Mouse (Mus musculus): ENCODE data around the gene Cpsf6. TPM values are rescaled to one million over a fixed set of nuclear protein-coding genes. Genes with fewer than 3 reads are reported as not detected.
A peak's percentile ranks its signal among the peaks of the same experiment; 100 is the strongest.

The Cpsf6 gene
- polyA plus RNA-seq, 1 experiment from 2014 or later, result 140 TPM

DNA sequence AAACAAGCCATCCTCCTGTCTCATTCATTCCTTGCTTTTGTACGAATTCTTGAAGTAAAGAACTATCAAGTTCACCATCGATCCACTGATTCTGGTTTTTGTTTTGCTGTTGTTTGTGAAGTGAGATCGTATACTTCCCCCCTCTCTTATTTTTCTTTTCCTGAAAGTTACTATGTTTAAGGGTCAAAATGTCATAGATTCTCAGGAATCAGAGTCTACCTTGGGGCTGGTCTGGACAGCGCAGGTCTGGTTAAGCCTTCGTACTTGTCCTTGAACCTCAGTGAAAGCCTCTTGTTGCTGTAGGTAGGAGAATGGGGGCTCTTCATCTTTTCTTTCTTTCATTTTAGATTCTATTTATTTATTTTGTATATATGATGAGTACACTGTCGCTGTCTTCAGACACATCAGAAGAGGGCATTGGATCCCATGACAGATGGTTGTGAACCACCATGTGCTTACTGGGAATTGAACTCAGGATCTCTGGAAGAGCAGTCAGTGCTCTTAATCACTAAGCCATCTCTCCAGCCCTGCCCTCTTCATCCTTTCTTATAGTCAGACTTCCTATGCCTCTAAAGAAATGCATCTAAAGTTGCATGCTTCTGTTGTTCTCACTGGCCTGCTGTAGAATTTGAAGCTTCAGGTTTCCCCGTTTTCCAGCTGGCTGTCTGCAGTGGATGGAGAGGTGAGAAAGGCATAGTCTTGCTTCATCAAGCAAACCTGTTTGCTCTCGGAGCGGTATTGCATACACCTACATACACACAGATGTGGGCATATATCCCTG is 40.9 kb upstream of the Cpsf6 start:
- Histone ChIP-seq H3K9me3 (replicated peaks; ENCODE audit: control insufficient read depth, low read length, poor library complexity, severe bottlenecking) (no peaks in the 10 kb centered on the region), H3K9ac (ENCODE audit: low read depth, low read length) (no peak overlapping the region), H3K4me1 (ENCODE audit: control insufficient read depth, insufficient read depth, low read length) (peaks cover 10% of the 10 kb centered on the region), H3K27ac (ENCODE audit: low read length) (no peak overlapping the region), H3K4me2 (ENCODE audit: low read length) (no peak overlapping the region), H3K27me3 (ENCODE audit: control insufficient read depth, insufficient read depth, low read depth, low read length) (no peaks in the 10 kb centered on the region), H3K4me3 (ENCODE audit: low read depth, low read length) (no peak overlapping the region), H3K36me3 (ENCODE audit: control insufficient read depth, insufficient read depth, low read length) (no peaks in the 10 kb centered on the region)
- 87% methylated on average over 9 of the region's 9 CpGs for WGBS
- ATAC-seq, result no peak

DNA sequence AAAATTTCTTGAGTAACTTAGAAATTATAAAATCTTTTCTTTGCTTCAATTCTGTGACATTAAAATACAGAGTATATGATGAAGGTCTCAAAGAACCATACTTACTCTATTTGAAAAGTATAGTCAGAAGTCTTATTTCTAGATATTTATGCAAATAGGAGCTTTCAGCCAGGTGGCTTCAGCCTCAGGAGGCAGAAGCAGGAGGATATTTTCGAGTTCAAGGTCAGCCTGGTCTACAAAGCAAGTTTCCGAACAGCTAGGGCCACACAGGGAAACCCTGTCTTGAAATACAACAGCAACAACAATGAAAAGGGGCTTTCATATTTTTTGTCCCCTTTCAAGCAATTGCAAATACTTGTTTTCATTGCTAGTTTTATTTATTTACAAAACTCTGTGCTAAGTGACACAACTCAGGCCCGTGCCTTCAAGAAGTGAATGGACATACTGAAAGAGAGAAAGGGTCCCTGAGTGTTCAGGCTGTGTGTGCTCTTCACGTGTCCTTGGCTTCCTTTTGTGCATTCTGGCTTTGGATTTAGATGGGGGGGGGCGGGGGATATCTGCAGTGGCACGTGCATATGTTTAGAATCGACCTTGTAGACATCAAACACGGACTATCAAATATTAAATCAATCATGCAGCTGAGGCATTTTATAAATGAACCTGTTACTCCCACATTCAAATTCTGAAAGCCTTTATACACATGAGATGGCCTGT is 39.9 kb upstream of the Cpsf6 start:
- Histone ChIP-seq H3K27me3 (ENCODE audit: control insufficient read depth, insufficient read depth, low read depth, low read length) (no peaks in the 10 kb centered on the region), H3K4me3 (ENCODE audit: low read depth, low read length) (no peak overlapping the region), H3K36me3 (ENCODE audit: control insufficient read depth, insufficient read depth, low read length) (no peaks in the 10 kb centered on the region), H3K4me2 (ENCODE audit: low read length) (no peak overlapping the region), H3K9ac (ENCODE audit: low read depth, low read length) (no peak overlapping the region), H3K4me1 (ENCODE audit: control insufficient read depth, insufficient read depth, low read length) (peaks cover 8% of the 10 kb centered on the region), H3K9me3 (replicated peaks; ENCODE audit: control insufficient read depth, low read length, poor library complexity, severe bottlenecking) (no peaks in the 10 kb centered on the region), H3K27ac (ENCODE audit: low read length) (no peak overlapping the region)
- ATAC-seq, result no peak
- 69% methylated on average over 8 of the region's 8 CpGs for WGBS

DNA sequence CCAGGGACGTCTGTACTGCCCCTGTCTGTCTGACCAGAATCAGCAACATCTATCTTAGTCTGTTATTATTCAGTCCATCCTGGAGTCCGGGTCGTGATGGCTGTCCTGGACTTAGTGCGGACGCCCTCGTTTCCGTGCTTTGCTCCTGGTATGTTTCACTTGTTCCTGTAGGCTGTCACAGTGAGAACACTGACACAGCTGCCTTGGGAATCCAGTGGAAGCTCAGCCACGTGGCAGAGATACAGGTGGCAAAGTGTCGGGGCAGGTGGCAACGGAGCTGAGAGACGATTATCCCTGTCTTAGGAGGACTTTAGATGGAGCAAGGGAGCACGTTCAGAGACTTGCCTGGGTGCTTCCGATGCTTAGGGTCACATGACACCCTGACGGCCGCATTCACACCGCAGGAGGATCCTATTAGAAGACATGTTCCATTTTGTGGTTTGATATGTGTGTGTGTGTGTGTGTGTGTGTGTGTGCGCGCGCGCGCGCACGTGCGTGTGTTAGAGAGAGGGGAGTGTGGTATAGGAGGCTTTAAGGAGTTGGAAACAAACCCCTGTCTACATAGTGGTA is 38.9 kb upstream of the Cpsf6 start:
- ATAC-seq, result 0 out of 2 replicates have a peak, but pooled peaks have one; percentile 7
- Histone ChIP-seq H3K27ac (ENCODE audit: low read length) (no peak overlapping the region), H3K4me2 (ENCODE audit: low read length) (peak overlapping the region; percentile 46), H3K4me1 (ENCODE audit: control insufficient read depth, insufficient read depth, low read length) (peaks cover 8% of the 10 kb centered on the region), H3K9ac (ENCODE audit: low read depth, low read length) (no peak overlapping the region), H3K9me3 (replicated peaks; ENCODE audit: control insufficient read depth, low read length, poor library complexity, severe bottlenecking) (no peaks in the 10 kb centered on the region), H3K4me3 (ENCODE audit: low read depth, low read length) (no peak overlapping the region; the same call in 1 of the 2 replicates), H3K27me3 (ENCODE audit: control insufficient read depth, insufficient read depth, low read depth, low read length) (no peaks in the 10 kb centered on the region), H3K36me3 (ENCODE audit: control insufficient read depth, insufficient read depth, low read length) (no peaks in the 10 kb centered on the region)
- WGBS, result 55% methylated on average over 24 of the region's 24 CpGs

DNA sequence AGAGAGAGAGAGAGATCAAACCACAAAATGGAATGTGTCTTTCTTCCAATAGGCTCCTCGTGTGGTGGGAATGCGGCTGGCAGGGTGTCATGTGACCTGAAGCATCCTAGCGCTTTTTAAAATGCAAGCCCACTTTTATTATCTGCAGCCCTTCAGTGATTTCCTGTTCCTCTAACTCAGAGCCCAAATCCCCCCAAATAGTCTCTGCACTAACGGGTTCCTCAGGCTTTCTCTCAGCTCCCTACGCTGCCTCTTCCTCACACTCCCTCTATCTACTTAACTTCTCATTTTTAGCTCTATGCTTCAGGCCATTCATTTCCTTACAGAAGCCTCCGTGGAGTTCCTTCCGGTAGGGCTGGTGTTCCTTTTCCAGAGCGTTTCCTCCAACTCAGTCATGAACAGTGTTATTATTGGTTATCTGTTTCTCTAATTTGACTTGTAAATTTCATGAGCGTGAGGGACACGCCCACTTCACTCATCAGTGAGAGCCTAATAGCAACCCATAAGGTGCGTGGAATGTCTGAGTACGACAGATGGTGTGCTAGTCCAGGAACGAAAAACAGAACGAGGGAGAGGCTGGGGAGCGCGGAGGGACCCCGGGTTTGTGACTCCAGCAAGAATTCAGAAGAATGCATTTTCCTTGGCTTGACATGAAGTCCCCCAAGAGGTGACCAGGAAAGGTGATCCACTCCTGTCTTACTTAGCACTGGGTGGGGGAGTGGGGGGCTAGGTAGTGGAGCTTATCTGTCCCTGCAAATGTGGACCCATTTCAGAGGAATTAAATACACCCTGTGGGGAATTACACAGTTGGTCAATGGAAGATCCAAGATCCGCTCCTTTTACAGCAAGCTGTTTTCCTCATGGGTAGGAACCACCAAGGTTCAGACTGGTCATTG is 38.2 kb upstream of the Cpsf6 start:
- peak overlapping the region; percentile 44; the same call in 1 of the 2 replicates for H3K27ac ChIP-seq (ENCODE audit: low read length)
- no peaks in the 10 kb centered on the region for H3K36me3 ChIP-seq (ENCODE audit: control insufficient read depth, insufficient read depth, low read length)
- H3K27me3 ChIP-seq (ENCODE audit: control insufficient read depth, insufficient read depth, low read depth, low read length), result no peaks in the 10 kb centered on the region
- H3K9me3 ChIP-seq (replicated peaks; ENCODE audit: control insufficient read depth, low read length, poor library complexity, severe bottlenecking), result no peaks in the 10 kb centered on the region
- 22% methylated on average over 18 of the region's 18 CpGs for WGBS
- peaks cover 8% of the 10 kb centered on the region for H3K4me1 ChIP-seq (ENCODE audit: control insufficient read depth, insufficient read depth, low read length)
- peak; percentile 61 for ATAC-seq
- H3K4me2 ChIP-seq (ENCODE audit: low read length), result peak overlapping the region; percentile 46
- H3K4me3 ChIP-seq (ENCODE audit: low read depth, low read length), result peak overlapping the region; percentile 27
- 0 out of 2 replicates have a peak overlapping the region, but pooled peaks have one; percentile 32 for H3K9ac ChIP-seq (ENCODE audit: low read depth, low read length)

DNA sequence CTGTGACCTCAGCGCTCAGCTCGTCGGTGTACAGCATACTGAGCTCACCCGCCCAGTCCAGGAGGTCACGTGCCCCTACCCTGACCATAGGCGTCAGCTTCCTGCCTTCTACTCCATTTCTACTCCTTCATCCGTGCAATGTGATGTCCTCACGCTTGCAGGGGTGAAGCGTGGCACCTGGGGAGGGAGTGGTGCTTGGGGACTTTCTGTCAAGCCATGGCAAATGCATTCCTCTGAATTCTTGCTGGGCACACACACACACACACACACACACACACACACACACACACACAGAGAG is 37.6 kb upstream of the Cpsf6 start:
- ATAC-seq, result peak; percentile 72
- H3K4me2 ChIP-seq (ENCODE audit: low read length), result peak overlapping the region; percentile 46
- WGBS, result 64% methylated on average over 9 of the region's 9 CpGs

DNA sequence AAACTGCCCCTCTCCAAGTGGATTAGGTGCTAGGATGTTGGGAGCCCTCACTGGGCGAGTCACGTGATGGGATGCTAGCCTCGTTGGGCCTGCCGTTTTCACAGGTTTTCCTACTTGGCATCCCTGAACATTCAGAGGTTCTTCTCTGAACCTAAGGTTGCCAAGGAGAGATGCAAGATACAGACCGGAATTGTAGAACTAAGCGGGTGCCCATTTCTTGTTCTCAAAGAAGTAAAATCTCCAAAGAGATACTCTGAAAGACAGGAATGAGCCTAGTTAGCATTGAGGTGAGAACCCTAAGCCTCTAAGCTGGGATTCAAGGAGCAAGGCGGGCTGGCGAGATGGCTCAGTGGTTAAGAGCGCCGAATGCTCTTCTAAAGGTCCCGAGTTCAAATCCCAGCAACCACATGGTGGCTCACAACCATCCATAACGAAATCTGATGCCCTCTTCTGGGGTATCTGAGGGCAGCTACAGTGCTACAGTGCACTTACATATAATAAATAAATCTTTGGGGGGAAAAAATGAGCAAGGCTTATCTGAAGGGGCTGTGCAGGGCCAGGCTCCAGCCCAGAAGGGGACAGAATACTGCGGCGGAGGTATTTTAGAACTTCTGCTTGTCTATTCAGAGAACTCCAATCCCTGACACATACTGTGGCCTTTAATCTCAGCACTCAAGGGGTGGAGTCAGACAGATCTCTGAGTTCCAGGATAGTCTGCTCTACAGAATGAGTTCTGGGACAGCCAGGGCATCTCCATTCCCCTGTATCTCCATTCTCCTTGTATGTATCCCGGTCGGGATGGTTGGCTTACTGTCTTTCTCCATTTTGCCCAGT is 37.0 kb upstream of the Cpsf6 start:
- Histone ChIP-seq H3K9me3 (replicated peaks; ENCODE audit: control insufficient read depth, low read length, poor library complexity, severe bottlenecking) (no peaks in the 10 kb centered on the region), H3K27me3 (ENCODE audit: control insufficient read depth, insufficient read depth, low read depth, low read length) (no peaks in the 10 kb centered on the region), H3K4me2 (ENCODE audit: low read length) (peak overlapping the region; percentile 46), H3K36me3 (ENCODE audit: control insufficient read depth, insufficient read depth, low read length) (no peaks in the 10 kb centered on the region), H3K27ac (ENCODE audit: low read length) (peak overlapping the region; percentile 63; the same call in 1 of the 2 replicates), H3K9ac (ENCODE audit: low read depth, low read length) (0 out of 2 replicates have a peak overlapping the region, but pooled peaks have one; percentile 32), H3K4me3 (ENCODE audit: low read depth, low read length) (peak overlapping the region; percentile 27), H3K4me1 (ENCODE audit: control insufficient read depth, insufficient read depth, low read length) (peaks cover 8% of the 10 kb centered on the region)
- 85% methylated on average over 16 of the region's 16 CpGs for WGBS
- no peak for ATAC-seq

More for the DNA sequence above, 37.6 kb upstream of the Cpsf6 start:
- Histone ChIP-seq H3K4me3 (ENCODE audit: low read depth, low read length) (peak overlapping the region; percentile 27), H3K4me1 (ENCODE audit: control insufficient read depth, insufficient read depth, low read length) (peaks cover 8% of the 10 kb centered on the region), H3K27ac (ENCODE audit: low read length) (peak overlapping the region; percentile 63; the same call in 1 of the 2 replicates), H3K9ac (ENCODE audit: low read depth, low read length) (0 out of 2 replicates have a peak overlapping the region, but pooled peaks have one; percentile 32), H3K36me3 (ENCODE audit: control insufficient read depth, insufficient read depth, low read length) (no peaks in the 10 kb centered on the region), H3K27me3 (ENCODE audit: control insufficient read depth, insufficient read depth, low read depth, low read length) (no peaks in the 10 kb centered on the region), H3K9me3 (replicated peaks; ENCODE audit: control insufficient read depth, low read length, poor library complexity, severe bottlenecking) (no peaks in the 10 kb centered on the region)

DNA sequence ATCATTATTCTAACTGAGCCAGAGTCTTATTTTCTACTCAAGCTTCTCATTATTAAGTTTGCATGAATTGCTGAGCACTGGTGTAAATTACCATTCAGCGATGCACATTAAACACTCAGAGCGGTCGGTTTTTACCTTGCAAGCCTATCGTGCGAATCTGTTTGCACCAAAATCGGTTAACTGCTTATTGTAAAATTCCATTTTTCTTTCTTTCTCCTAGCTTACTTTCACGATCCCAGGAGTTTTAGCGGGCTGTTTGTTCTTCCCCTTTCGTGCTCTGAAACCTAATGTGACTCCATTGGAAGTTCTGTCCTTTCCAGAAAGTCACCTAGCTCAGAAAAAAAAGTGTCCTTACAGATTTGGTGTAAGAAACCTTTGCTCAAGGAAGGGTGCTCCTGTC is 36.3 kb upstream of the Cpsf6 start:
- H3K9me3 ChIP-seq (replicated peaks; ENCODE audit: control insufficient read depth, low read length, poor library complexity, severe bottlenecking), result no peaks in the 10 kb centered on the region
- H3K27ac ChIP-seq (ENCODE audit: low read length), result no peak overlapping the region
- no peak overlapping the region for H3K9ac ChIP-seq (ENCODE audit: low read depth, low read length)
- H3K36me3 ChIP-seq (ENCODE audit: control insufficient read depth, insufficient read depth, low read length), result no peaks in the 10 kb centered on the region
- H3K27me3 ChIP-seq (ENCODE audit: control insufficient read depth, insufficient read depth, low read depth, low read length), result no peaks in the 10 kb centered on the region
- WGBS, result 90% methylated on average over 9 of the region's 9 CpGs
- ATAC-seq, result no peak
- peaks cover 8% of the 10 kb centered on the region for H3K4me1 ChIP-seq (ENCODE audit: control insufficient read depth, insufficient read depth, low read length)
- no peak overlapping the region for H3K4me2 ChIP-seq (ENCODE audit: low read length)
- H3K4me3 ChIP-seq (ENCODE audit: low read depth, low read length), result no peak overlapping the region
